Mouse (Mus musculus) cerebellum, adult 2 months (tissue): Measurements from ENCODE around the gene 2410137M14Rik. TPM values are rescaled to one million over a fixed set of nuclear protein-coding genes. Genes with fewer than 3 reads are reported as not detected.

Experiments used
- DNase-seq, 2 experiments: peaks; one replicate each; pipeline ENCODE4 v3.0.0; 2021
- H3K27ac ChIP-seq: fragments of 200-500 bp; 2 replicates; pipeline ENCODE4 v1.5.1; 2012; ENCODE audit warnings: low read length, control low read depth, inconsistent platforms; ENCODE audit not compliant: insufficient read depth
- H3K27me3 ChIP-seq: fragments of 200-500 bp; 2 replicates; pipeline ENCODE4 v1.6.1; 2012; ENCODE audit warnings: inconsistent platforms, mild to moderate bottlenecking, low read length, moderate library complexity; ENCODE audit not compliant: control insufficient read depth, insufficient read depth
- H3K4me1 ChIP-seq: fragments of 200-500 bp; 2 replicates; pipeline ENCODE4 v1.6.1; 2011; ENCODE audit warnings: low read length; ENCODE audit not compliant: control insufficient read depth, insufficient read depth
- H3K4me3 ChIP-seq: fragments of 200-500 bp; replicated peaks from 2 replicates; pipeline ENCODE3; 2011; ENCODE audit warnings: mild to moderate bottlenecking, low read depth, low read length, control low read depth; ENCODE audit not compliant: insufficient read depth
- CTCF ChIP-seq: fragments of 200-500 bp; IDR thresholded peaks from 2 replicates; pipeline ENCODE4 v1.5.1; 2011; ENCODE audit warnings: low read depth, mild to moderate bottlenecking, control low read depth, low read length, moderate library complexity, borderline replicate concordance; ENCODE audit not compliant: insufficient read depth
- POLR2A ChIP-seq: fragments of 200-500 bp; IDR thresholded peaks from 2 replicates; pipeline ENCODE4 v1.6.1; 2011; ENCODE audit warnings: low read length, control low read depth, borderline replicate concordance; ENCODE audit not compliant: insufficient read depth
- WGBS: fragments of 180-500 bp; shearing (Covaris S2); methylation state at CpG from one replicate; pipeline ENCODE4 v1.1.7; 2018; 5-methylcytosine and 5-hydroxymethylcytosine counted together
- polyA plus RNA-seq: library from polyadenylated mRNA; depleted of rRNA; stranded (reverse); fragments of >200 nt; gene quantifications from 2 replicates; pipeline ENCODE4 v1.2.3, GENCODE M21; 2012; rRNA removed

The 2410137M14Rik gene
- polyA plus RNA-seq, 1 experiment, result 0.29 TPM

- no peak for TF ChIP-seq CTCF
- TF ChIP-seq POLR2A, result no peak
- Histone ChIP-seq H3K4me1 (peaks cover 6% of the 10 kb centered on the region; the same call in 1 of the 2 replicates), H3K27ac (peak overlapping the region; percentile 38), H3K4me3 (peak overlapping the region; percentile 59), H3K27me3 (no peaks in the 10 kb centered on the region; the same call in 1 of the 2 replicates)
- peak; percentile 84 to 85 for DNase-seq
- WGBS, result 10% methylated on average over 10 of the region's 10 CpGs
Measured at GRCm38 (mm10) chr17:36942391-36942790, 38.6 kb downstream of the 2410137M14Rik start.

GRCm38 (mm10) chr17:36938056-36938455, 43.0 kb downstream of the 2410137M14Rik start:
- H3K4me1 ChIP-seq, result 0 out of 2 replicates have a peak, but pooled peaks cover 4% of the 10 kb centered on the region
- H3K27ac ChIP-seq, result no peak overlapping the region
- no peak for DNase-seq

GRCm38 (mm10) chr17:36931806-36932205, 49.2 kb downstream of the 2410137M14Rik start:
- 58% methylated on average over 2 of the region's 2 CpGs for WGBS
- no peak for TF ChIP-seq POLR2A
- TF ChIP-seq CTCF, result no peak
- DNase-seq, result no peak
- Histone ChIP-seq H3K4me3 (no peak overlapping the region), H3K4me1 (no peaks in the 10 kb centered on the region), H3K27me3 (no peaks in the 10 kb centered on the region; the same call in 1 of the 2 replicates), H3K27ac (no peak overlapping the region)

More at GRCm38 (mm10) chr17:36938056-36938455, 43.0 kb downstream of the 2410137M14Rik start:
- TF ChIP-seq CTCF (no peak), POLR2A (no peak)
- 74% methylated on average over 2 of the region's 2 CpGs for WGBS
- Histone ChIP-seq H3K4me3 (no peak overlapping the region), H3K27me3 (no peaks in the 10 kb centered on the region; the same call in 1 of the 2 replicates)

GRCm38 (mm10) chr17:36931130-36931529, 49.9 kb downstream of the 2410137M14Rik start:
- TF ChIP-seq CTCF, result no peak
- Histone ChIP-seq H3K4me3 (no peak overlapping the region), H3K27me3 (no peaks in the 10 kb centered on the region), H3K4me1 (no peaks in the 10 kb centered on the region), H3K27ac (no peak overlapping the region)
- WGBS, result 74% methylated on average over 4 of the region's 4 CpGs
- DNase-seq, result no peak

GRCm38 (mm10) chr17:36930233-36930632, 50.8 kb downstream of the 2410137M14Rik start:
- no peaks in the 10 kb centered on the region for H3K27me3 ChIP-seq
- DNase-seq, result no peak
- TF ChIP-seq CTCF (no peak), POLR2A (no peak)

GRCm38 (mm10) chr17:36929236-36929932, 51.7 kb downstream of the 2410137M14Rik start:
- Histone ChIP-seq H3K4me1 (no peaks in the 10 kb centered on the region), H3K27me3 (no peaks in the 10 kb centered on the region), H3K4me3 (no peak overlapping the region), H3K27ac (no peak overlapping the region)
- DNase-seq, result no peak
- TF ChIP-seq POLR2A (no peak), CTCF (no peak)
- 59% methylated on average over 12 of the region's 12 CpGs for WGBS

More at GRCm38 (mm10) chr17:36930233-36930632, 50.8 kb downstream of the 2410137M14Rik start:
- no peak overlapping the region for H3K4me3 ChIP-seq
- H3K4me1 ChIP-seq, result no peaks in the 10 kb centered on the region
- no peak overlapping the region for H3K27ac ChIP-seq
- 82% methylated on average over 6 of the region's 6 CpGs for WGBS

Other genes with a start within 250 kb of the 2410137M14Rik start
- not detected in 2 replicates for gene H2-M10.5, start 208.3 kb downstream of the 2410137M14Rik start, polyA plus RNA-seq
- gene H2-M10.6, start 169.1 kb downstream of the 2410137M14Rik start, polyA plus RNA-seq, result not detected in 2 replicates
- 29.4 and 29.9 TPM in 2 replicates for gene Trim26, start 144.1 kb downstream of the 2410137M14Rik start, polyA plus RNA-seq
- gene Trim15, start 114.0 kb downstream of the 2410137M14Rik start, polyA plus RNA-seq, result 0.14 and 0.15 TPM in 2 replicates
- gene Trim10, start 111.7 kb downstream of the 2410137M14Rik start, polyA plus RNA-seq, result 0.06 and 0.13 TPM in 2 replicates
- 0.07 TPM in 1 of 2 replicates, not detected in the other for gene Trim40, start 91.1 kb downstream of the 2410137M14Rik start, polyA plus RNA-seq
- gene Trim31, start 83.1 kb downstream of the 2410137M14Rik start, polyA plus RNA-seq, result not detected in 2 replicates
- gene Rnf39, start 38.3 kb downstream of the 2410137M14Rik start, polyA plus RNA-seq, result 5.6 and 6.5 TPM in 2 replicates
- gene Ppp1r11, start 29.5 kb downstream of the 2410137M14Rik start, polyA plus RNA-seq, result 196 and 206 TPM in 2 replicates
- gene Znrd1, start 22.7 kb downstream of the 2410137M14Rik start, polyA plus RNA-seq, result 37.5 and 40.6 TPM in 2 replicates
- 6.7 and 7.8 TPM in 2 replicates for gene Znrd1as, start 22.6 kb downstream of the 2410137M14Rik start, polyA plus RNA-seq
- 0.55 and 0.77 TPM in 2 replicates for gene H2-M5, start 8.3 kb upstream of the 2410137M14Rik start, polyA plus RNA-seq
- gene Zfp57, start 19.9 kb upstream of the 2410137M14Rik start, polyA plus RNA-seq, result 10.3 and 12.0 TPM in 2 replicates
- gene Mog, start 42.2 kb upstream of the 2410137M14Rik start, polyA plus RNA-seq, result 145 and 178 TPM in 2 replicates
- 403 and 405 TPM in 2 replicates for gene Gabbr1, start 64.7 kb upstream of the 2410137M14Rik start, polyA plus RNA-seq
- gene Olfr90, start 107.3 kb upstream of the 2410137M14Rik start, polyA plus RNA-seq, result not detected in 2 replicates
- not detected in 2 replicates for gene Olfr91, start 117.0 kb upstream of the 2410137M14Rik start, polyA plus RNA-seq
- gene Olfr92, start 138.9 kb upstream of the 2410137M14Rik start, polyA plus RNA-seq, result not detected in 2 replicates
- gene Olfr93, start 180.3 kb upstream of the 2410137M14Rik start, polyA plus RNA-seq, result not detected in 2 replicates
- not detected in 2 replicates for gene Ubd, start 212.7 kb upstream of the 2410137M14Rik start, polyA plus RNA-seq
- gene Olfr94, start 219.8 kb upstream of the 2410137M14Rik start, polyA plus RNA-seq, result not detected in 2 replicates
- 0.03 TPM in 1 of 2 replicates, not detected in the other for gene Olfr95, start 231.9 kb upstream of the 2410137M14Rik start, polyA plus RNA-seq
- not detected in 2 replicates for gene Olfr96, start 238.9 kb upstream of the 2410137M14Rik start, polyA plus RNA-seq